Mouse (Mus musculus) thymus, postnatal 25 days (tissue): ENCODE data around the gene Fras1.

Source experiments
- DNase-seq: peaks from one replicate; pipeline ENCODE4 v3.0.0; 2022

Gene Fras1

DNA sequence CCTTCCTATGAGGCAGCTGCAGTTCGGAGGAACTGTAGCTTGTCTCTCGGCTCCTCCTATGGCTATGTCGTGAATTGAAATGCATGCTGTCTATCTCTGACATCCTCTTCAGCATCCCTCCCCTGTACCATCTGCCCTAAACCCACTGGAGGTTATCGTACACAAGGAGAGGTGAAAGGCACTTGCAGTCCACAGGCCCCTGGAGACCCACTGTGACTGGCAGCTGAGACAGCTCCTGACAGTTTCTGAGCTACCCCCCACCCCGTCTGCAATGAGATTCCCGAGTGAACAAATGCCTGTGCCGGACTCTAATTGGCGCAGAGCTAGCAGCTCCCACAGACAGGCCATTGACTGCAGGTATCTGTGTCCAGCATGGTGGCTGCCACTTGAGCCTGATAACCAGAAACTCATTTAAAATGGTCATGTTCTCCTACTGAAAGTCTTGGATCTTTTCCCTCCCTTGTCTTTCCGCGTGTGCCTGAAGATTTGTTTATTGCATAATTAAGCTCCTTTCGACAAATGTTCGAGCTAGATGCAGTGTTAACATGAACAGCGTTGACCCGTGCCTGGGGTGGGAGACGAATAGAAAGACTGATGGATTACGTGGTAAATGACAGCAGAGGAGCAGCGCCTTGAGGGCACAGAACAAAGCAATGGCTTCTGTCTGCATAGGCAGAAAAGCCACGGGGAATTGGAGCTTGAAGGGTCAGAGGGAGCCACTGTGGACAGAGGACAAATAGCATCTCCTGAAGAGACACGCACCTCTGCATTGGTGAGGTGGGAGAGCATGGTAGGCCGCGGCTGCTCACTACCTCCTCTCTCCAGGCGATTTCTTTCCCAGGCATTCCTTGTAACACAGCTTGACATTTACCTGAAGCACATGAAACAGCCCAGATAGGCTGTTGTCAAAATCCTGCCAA is 329.2 kb downstream of the Fras1 start:
- no peak for DNase-seq

DNA sequence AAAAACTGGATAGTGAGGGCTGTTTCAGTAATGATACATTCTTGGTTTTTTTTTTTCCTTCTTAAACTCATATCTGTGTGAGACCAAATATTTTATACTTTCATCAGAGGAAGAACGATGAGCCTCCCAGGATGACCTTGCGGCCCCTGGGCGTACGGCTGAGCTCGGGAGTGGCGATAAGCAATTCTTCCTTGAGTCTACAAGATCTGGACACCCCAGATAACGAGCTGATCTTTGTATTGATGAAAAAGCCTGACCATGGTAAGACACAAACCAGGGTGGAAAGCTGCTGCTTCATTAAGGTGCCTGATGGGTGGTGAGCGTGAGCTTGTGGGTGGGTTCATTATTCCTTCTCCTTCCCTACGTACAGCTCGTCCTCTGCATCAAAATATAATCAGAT is 334.8 kb downstream of the Fras1 start:
- no peak for DNase-seq

GRCm38 (mm10) chr5:96712089-96712684 is 338.4 kb downstream of the Fras1 start:
- no peak for DNase-seq

DNA sequence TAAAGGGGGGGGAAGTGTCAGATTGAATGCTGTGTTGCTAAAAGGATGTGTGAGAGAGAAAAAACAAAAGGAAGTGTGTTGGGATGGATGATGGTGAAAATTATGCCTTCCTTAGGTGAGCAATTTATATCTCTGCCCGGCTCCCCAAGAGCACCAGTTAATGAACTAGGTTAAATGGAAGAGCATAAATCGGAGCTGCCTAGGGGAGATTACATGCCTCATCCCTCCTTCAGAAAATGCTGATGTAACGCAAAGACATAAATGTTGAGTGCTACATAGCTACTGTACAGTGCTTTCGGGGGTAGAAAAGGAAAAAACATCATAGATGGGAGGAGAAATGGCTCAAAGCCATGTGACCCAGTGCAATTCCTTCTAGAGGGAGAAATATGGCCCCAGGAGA is 339.0 kb downstream of the Fras1 start:
- no peak for DNase-seq

DNA sequence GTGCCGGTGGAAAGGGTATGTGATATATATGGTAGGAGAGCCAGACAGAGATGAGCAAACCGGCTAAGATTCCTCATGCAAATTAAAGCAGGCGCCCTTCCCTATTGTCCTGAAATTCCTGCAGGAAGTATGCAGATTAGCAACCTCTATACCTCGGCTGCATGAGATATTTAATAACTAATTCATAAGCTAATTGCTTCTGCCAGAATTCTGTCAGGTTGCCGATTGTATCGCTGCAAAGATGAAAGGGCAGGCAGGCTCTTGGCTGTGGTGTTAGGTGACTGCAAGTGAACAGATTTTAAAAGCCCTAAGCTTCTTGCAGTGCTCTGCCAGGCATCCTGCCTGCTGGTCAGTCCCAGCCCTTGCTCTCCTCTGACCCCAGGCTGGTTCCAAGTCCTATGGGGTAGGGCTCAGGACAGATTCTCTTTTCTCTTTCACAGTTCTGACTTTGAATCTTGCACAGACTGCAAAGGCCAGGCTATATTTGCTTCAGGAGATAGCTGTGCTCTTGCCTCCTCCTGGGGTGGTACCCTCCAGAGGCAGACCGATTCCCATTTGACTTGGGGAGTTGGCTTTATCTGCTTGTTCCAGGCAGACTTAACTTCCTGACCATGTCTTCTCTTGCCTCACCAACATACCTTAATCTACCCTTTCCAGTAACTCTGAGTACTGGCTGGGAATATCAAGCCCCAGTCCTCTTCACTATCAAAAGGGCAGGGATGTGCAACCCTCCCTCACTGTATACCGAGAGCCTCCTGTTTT is 342.7 kb downstream of the Fras1 start:
- DNase-seq: no peak

DNA sequence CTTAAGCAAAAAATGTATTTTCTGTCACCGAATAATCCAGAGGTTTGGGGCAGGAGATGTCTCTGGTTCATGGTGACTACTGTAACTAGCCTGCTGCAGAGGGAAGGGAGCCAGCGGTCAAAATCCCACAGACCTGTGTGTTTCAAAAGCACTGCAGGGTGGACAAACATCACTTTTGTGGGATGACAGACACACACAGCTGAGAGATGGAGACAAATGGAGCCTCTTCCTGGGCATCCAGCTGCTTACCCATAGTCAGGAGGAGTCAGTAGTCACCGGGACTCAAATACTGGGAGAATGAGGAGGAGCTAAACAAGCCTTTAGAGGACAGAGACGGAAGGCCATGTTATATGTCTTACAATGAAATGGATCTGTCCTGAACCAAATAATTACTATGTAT is 343.9 kb downstream of the Fras1 start:
- DNase-seq: no peak

GRCm38 (mm10) chr5:96718601-96719000 is 344.8 kb downstream of the Fras1 start:
- no peak for DNase-seq

DNA sequence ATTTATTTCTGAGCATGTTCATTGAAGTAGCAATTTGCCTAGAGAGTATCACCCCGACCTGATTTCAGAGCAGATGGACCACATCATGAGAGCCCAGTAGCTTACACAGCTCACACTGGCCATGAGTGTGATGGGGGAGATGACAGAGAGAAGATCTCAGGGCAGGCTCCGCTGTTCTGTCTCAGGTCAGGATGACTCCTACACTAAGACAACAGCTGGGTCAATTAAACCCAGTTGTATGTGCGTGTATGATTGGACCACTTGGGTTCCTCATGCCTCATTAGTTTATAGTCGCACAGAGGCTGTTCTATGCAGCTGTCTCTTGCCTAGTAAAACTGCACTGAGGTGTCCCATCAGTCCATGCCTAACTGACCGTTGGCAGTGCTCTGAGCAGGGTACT is 345.5 kb downstream of the Fras1 start:
- DNase-seq: no peak

DNA sequence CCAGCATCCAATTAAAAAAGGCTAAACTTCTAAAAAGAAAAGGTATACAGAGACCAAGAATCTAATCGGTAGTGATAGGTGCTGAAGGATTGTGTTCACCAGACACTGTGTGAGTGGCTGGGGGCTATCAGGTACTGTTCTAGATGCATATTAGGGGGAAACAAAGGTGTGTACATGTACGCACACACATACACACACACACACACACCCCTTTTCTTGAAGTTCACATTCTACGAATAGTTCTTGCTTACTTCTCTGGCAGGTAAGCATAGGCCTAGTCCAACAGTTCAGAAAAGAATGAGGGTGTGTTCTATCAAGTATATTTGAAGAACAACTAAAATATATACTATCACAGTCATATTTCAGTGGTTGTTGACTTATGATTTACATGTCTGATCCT is 348.9 kb downstream of the Fras1 start:
- DNase-seq: no peak

- DNase-seq: no peak
Measured at GRCm38 (mm10) chr5:96739138-96739878, 365.6 kb downstream of the Fras1 start.

GRCm38 (mm10) chr5:96747195-96747984 is 373.6 kb downstream of the Fras1 start:
- DNase-seq: no peak

GRCm38 (mm10) chr5:96757615-96758014 is 383.9 kb downstream of the Fras1 start:
- no peak for DNase-seq

- DNase-seq: no peak
Measured at GRCm38 (mm10) chr5:96762021-96762420, 388.3 kb downstream of the Fras1 start.

- peak; percentile 27 for DNase-seq
Measured at GRCm38 (mm10) chr5:96768846-96769471, 395.2 kb downstream of the Fras1 start.

GRCm38 (mm10) chr5:96783506-96784288 is 409.9 kb downstream of the Fras1 start:
- no peak for DNase-seq

- no peak for DNase-seq
Measured at GRCm38 (mm10) chr5:96785096-96785495, 411.3 kb downstream of the Fras1 start.

- DNase-seq: no peak
Measured at GRCm38 (mm10) chr5:96792422-96792821, 418.7 kb downstream of the Fras1 start.

DNA sequence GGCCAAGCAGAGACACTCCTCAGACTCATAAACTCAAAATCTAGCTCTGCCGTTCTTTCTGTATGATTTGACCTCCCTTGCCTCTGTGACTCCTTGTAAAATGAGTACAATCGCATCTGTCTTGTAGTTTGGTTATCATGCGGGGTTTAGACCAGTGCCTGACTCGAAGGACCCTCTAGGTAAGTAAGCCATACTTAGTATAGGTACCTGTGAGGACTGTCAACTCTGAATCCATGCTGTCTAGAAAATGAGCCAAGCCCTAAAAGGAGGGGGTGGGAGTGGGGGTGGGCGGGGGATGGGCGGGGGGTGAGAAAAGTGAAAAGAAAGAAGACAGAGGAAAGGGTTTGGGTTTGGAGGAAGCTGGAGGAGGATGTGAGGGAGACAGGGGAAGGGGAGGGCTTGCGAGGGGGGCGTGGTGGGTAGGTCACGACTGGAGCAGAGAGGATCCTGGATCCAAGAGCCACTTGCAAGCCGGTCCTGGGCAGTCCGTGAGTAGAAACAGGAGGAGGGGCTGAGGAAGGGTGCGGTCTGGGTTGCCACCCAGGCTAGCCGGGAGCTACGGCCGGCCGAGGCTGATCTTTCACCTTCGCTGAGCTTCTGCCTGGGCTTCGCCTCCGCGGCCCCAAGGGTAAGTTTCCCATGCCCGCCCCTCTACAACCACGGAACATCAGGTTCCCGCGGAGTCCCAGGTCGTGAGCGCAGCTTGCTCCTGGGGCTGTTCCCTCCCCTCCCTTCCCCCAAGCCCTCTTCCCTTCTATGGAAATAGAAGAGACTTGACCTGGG is 419.4 kb downstream of the Fras1 start, which contains the start of gene Anxa3:
Anxa3 (plus strand) TSS at position 404 of the 783 bp plus-strand sequence.
- no peak for DNase-seq

GRCm38 (mm10) chr5:96793953-96794635 is 420.3 kb downstream of the Fras1 start:
- DNase-seq: no peak
